Comparison of ENCODE assay signal across 8 mouse cellular contexts in the genomic region with DNA sequence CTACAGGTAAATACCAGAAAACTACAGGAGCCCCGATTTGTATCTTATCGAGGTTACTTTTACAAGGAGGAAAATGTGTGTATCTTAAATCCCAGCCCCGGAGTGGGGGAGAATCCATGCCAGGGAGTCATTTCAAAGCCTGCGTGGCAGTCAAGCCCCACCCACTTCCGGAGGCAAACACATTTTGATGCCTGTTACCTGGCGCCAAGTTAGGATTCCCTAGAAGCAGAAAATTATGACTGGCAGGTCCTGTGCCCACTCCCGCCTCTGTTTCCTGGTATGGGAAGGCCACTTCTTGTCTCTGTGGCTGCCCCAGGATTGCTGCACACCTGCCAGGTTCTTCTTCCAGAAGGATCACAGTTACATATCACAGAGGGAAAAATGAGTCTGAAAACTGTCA. TPM values are rescaled to one million over a fixed set of nuclear protein-coding genes. Genes with fewer than 3 reads are reported as not detected.
A peak's percentile ranks its signal among the peaks of the same experiment; 100 is the strongest.
DNase-seq lines count a peak whose midpoint lies in the region; ATAC-seq and TF ChIP-seq lines count a peak whose summit lies in the region.

No protein-coding gene starts in this region.

- 0 out of 2 replicates have a peak overlapping the region, but pooled peaks have one; percentile 51 for H3K27ac ChIP-seq in hindbrain, embryonic 14.5 days
- peak overlapping the region; percentile 41; the same call in 1 of the 2 replicates for H3K27ac ChIP-seq in liver, postnatal 0 days (ENCODE audit: low read depth)

- no peak for TF ChIP-seq CTCF in E14TG2a.4 (conservative IDR thresholded peaks at IDR 0.05; ENCODE audit: low read length)
- TF ChIP-seq CTCF in liver, postnatal 0 days (IDR thresholded peaks at IDR 0.05; ENCODE audit: low read depth): no peak

- peak overlapping the region; percentile 67 for H3K4me2 ChIP-seq in hindbrain, embryonic 14.5 days (replicated peaks)
- peak overlapping the region; percentile 100 for H3K4me2 ChIP-seq in liver, postnatal 0 days (ENCODE audit: low read depth, low read length)

- peaks cover 68% of the 10 kb centered on the region for H3K4me1 ChIP-seq in E14TG2a.4 (replicated peaks; ENCODE audit: low read depth, low read length)
- H3K4me1 ChIP-seq in hindbrain, embryonic 14.5 days (replicated peaks; ENCODE audit: control insufficient read depth, insufficient read depth, low read length): peaks cover 24% of the 10 kb centered on the region
- peaks cover 43% of the 10 kb centered on the region for H3K4me1 ChIP-seq in liver, postnatal 0 days (ENCODE audit: insufficient read depth)

- peak; percentile 63 for DNase-seq in CD4-positive, CD25-positive, alpha-beta regulatory T cell, adult 2 months (ENCODE audit: low read depth, low spot score)
- no peak for DNase-seq in hindbrain, embryonic 14.5 days (ENCODE audit: low spot score)
- no peak for DNase-seq in liver, postnatal 0 days
- DNase-seq in frontal cortex, postnatal 14 days (ENCODE audit: low spot score in 2 of 2): no peak
- no peak for DNase-seq in retina, postnatal 1 day

- H3K4me3 ChIP-seq in E14TG2a.4 (replicated peaks; ENCODE audit: low read length): peak overlapping the region; percentile 95; the same call in 1 of the 2 replicates
- peak overlapping the region; percentile 83 for H3K4me3 ChIP-seq in hindbrain, embryonic 14.5 days (replicated peaks; ENCODE audit: low read length)
- peak overlapping the region; percentile 90 for H3K4me3 ChIP-seq in liver, postnatal 0 days (ENCODE audit: low read depth, low read length)

- TF ChIP-seq EP300 in liver, postnatal 0 days (IDR thresholded peaks at IDR 0.05; ENCODE audit: low read depth): no peak

- H3K9ac ChIP-seq in hindbrain, embryonic 14.5 days: peak overlapping the region; percentile 91
- H3K9ac ChIP-seq in liver, postnatal 0 days (replicated peaks): peak overlapping the region; percentile 88; the same call in 1 of the 2 replicates

- WGBS in hindbrain, embryonic 14.5 days: 38% methylated on average over 7 of the region's 7 CpGs
- WGBS in liver, postnatal 0 days (ENCODE audit: insufficient replicate concordance): 45% methylated on average over 7 of the region's 7 CpGs

- H3K36me3 ChIP-seq in E14TG2a.4 (ENCODE audit: insufficient read depth, low read length): peaks cover 37% of the 10 kb centered on the region
- H3K36me3 ChIP-seq in hindbrain, embryonic 14.5 days (replicated peaks; ENCODE audit: control insufficient read depth, insufficient read depth): peaks cover under 1% of the 10 kb centered on the region; the same call in 1 of the 2 replicates
- H3K36me3 ChIP-seq in liver, postnatal 0 days (replicated peaks; ENCODE audit: insufficient read depth, low read length): 0 out of 2 replicates have a peak, but pooled peaks cover 4% of the 10 kb centered on the region

- no peak for ATAC-seq in CD4-positive, CD25-positive, alpha-beta regulatory T cell, adult 4 months
- ATAC-seq in hindbrain, embryonic 14.5 days (ENCODE audit: low FRiP score): no peak
- ATAC-seq in liver, postnatal 0 days: no peak
- ATAC-seq in erythroid progenitor cell, adult 5-6 weeks (replicated peaks; ENCODE audit: low FRiP score, poor library complexity, severe bottlenecking): no peak

- H3K27me3 ChIP-seq in E14TG2a.4 (ENCODE audit: insufficient read depth, low read length): no peaks in the 10 kb centered on the region; the same call in 1 of the 2 replicates
- H3K27me3 ChIP-seq in hindbrain, embryonic 14.5 days (ENCODE audit: control insufficient read depth, insufficient read depth, low read length): no peaks in the 10 kb centered on the region
- no peaks in the 10 kb centered on the region for H3K27me3 ChIP-seq in liver, postnatal 0 days (ENCODE audit: insufficient read depth, low read length)

- no peaks in the 10 kb centered on the region for H3K9me3 ChIP-seq in E14TG2a.4 (ENCODE audit: low read length)
- no peaks in the 10 kb centered on the region for H3K9me3 ChIP-seq in hindbrain, embryonic 14.5 days (ENCODE audit: control insufficient read depth, low read length)
- no peaks in the 10 kb centered on the region for H3K9me3 ChIP-seq in liver, postnatal 0 days (ENCODE audit: low read length)

RNA-seq across cellular contexts. Expression of gene Ccdc88c, which starts 2.3 kb away (rescaled TPM):
- 100 to 1,000 TPM in 1 of 2 experiments, 10 to 100 TPM in 1; 89.5 to 106 TPM for polyA plus RNA-seq in CD4-positive, CD25-positive, alpha-beta regulatory T cell, adult 4 months (2017; shearing (Covaris generic))
- polyA plus RNA-seq in hindbrain, embryonic 14.5 days (2014; fragmentation: Nextera tagmentation; extraction: Ambion mirVana): 11.1 and 13.3 TPM in 2 replicates
- polyA plus RNA-seq in liver, postnatal 0 days (2015; fragmentation: Nextera tagmentation; extraction: Ambion mirVana): 3.6 and 4.2 TPM in 2 replicates
- 96.4 and 130 TPM in 2 replicates for total RNA-seq in erythroid progenitor cell, adult 5-6 weeks (2015; ENCODE audit: low replicate concordance)
- total RNA-seq in erythroid progenitor cell, adult 5-6 weeks (2017; ENCODE audit: low replicate concordance): 189 and 234 TPM in 2 replicates

RNA-seq across cellular contexts. Expression of gene Ppp4r3a, which starts 57.0 kb away (rescaled TPM):
- 10 to 100 TPM; 28.0 to 44.6 TPM for polyA plus RNA-seq in CD4-positive, CD25-positive, alpha-beta regulatory T cell, adult 4 months (2017; shearing (Covaris generic))
- 29.1 and 33.6 TPM in 2 replicates for polyA plus RNA-seq in hindbrain, embryonic 14.5 days (2014; fragmentation: Nextera tagmentation; extraction: Ambion mirVana)
- polyA plus RNA-seq in liver, postnatal 0 days (2015; fragmentation: Nextera tagmentation; extraction: Ambion mirVana): 14.1 and 15.2 TPM in 2 replicates
- 111 and 134 TPM in 2 replicates for total RNA-seq in erythroid progenitor cell, adult 5-6 weeks (2015; ENCODE audit: low replicate concordance)
- total RNA-seq in erythroid progenitor cell, adult 5-6 weeks (2017; ENCODE audit: low replicate concordance): 135 and 202 TPM in 2 replicates
